Mouse (Mus musculus) lung, postnatal 0 days (tissue): ENCODE measurements at regions not wholly inside any gene's neighbourhood (a gene's known extent, or its start where the extent isn't known, plus 50 kb on each side); places are given as distances from the start of the nearest gene placed in this dataset.

Source experiments
- CTCF ChIP-seq: IDR thresholded peaks from 2 replicates; pipeline ENCODE4 v1.5.1; 2016; ENCODE audit warnings: antibody characterized with exemption, mild to moderate bottlenecking
- EP300 ChIP-seq: IDR thresholded peaks from 2 replicates; pipeline ENCODE4 v1.6.1; 2016; ENCODE audit warnings: antibody characterized with exemption, mild to moderate bottlenecking, control low read depth

DNA sequence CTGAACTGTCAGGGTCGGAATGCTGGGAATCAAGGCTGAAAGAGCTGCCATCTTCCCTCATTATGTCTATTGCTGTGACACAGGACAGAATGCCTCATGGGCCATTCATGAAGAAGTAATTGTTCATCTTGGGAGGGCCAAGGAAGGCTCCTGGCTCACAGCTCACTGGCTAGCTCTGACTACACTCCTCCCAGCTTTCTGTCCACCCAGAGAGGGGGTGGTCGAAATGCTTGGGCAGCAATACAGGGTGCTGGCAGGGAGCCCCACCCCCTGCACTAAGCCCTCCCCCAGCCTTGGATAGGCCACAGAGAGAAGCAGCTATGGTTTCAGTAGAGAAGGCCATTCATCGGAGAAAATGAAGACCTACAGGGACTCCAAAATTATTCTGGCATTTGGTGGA, 192.2 kb upstream of the Prok2 start:
- TF ChIP-seq CTCF (no peak), EP300 (no peak)
